Comparison of ENCODE assay signal across 23 mouse cellular contexts in genomic region chr1:42167790-42168572, GRCm38 (mm10).
DNase-seq lines count a peak whose midpoint lies in the region; ATAC-seq lines count a peak whose summit lies in the region.
"Had no signal": no experiment of that assay in that cellular context is flagged by ENCODE, and none has a peak within 500 bp of the region (broad histone marks: within the 10 kb centered on the region; RNA-seq: fewer than 3 reads in every experiment).

No protein-coding gene starts in this region.

- no peaks in the 10 kb centered on the region for H3K27me3 ChIP-seq in intestine, embryonic 16.5 days (replicated peaks; ENCODE audit: control insufficient read depth, insufficient read depth, low read length)
- no peaks in the 10 kb centered on the region for H3K27me3 ChIP-seq in kidney, embryonic 16.5 days (ENCODE audit: insufficient read depth, low read length)
- H3K27me3 ChIP-seq: CH12.LX; forebrain, embryonic 13.5 days; hindbrain, embryonic 12.5 days; hindbrain, embryonic 15.5 days had no signal

- H3K9me3 ChIP-seq in intestine, embryonic 16.5 days (ENCODE audit: control insufficient read depth, low read length), result no peaks in the 10 kb centered on the region
- no peaks in the 10 kb centered on the region for H3K9me3 ChIP-seq in kidney, embryonic 16.5 days (ENCODE audit: low read length)
- H3K9me3 ChIP-seq: forebrain, embryonic 10.5 days; forebrain, embryonic 13.5 days; hindbrain, embryonic 12.5 days; hindbrain, embryonic 15.5 days had no signal

- peak; percentile 95 for ATAC-seq in intestine, embryonic 16.5 days
- no peak for ATAC-seq in kidney, embryonic 16.5 days (ENCODE audit: low FRiP score, low TSS enrichment)
- ATAC-seq in cerebellum, adult (ENCODE audit: insufficient number of reproducible peaks, low FRiP score, low TSS enrichment), result no peak
- ATAC-seq: forebrain, embryonic 13.5 days; forebrain, embryonic 16.5 days had no signal

- no peak overlapping the region for H3K4me3 ChIP-seq in intestine, embryonic 16.5 days (ENCODE audit: low read length)
- H3K4me3 ChIP-seq in kidney, embryonic 16.5 days (ENCODE audit: low read length), result no peak overlapping the region
- H3K4me3 ChIP-seq: forebrain, embryonic 10.5 days; forebrain, embryonic 13.5 days; hindbrain, embryonic 12.5 days; hindbrain, embryonic 15.5 days had no signal

- H3K36me3 ChIP-seq in intestine, embryonic 16.5 days (ENCODE audit: control insufficient read depth, insufficient read depth, low read length), result no peaks in the 10 kb centered on the region
- no peaks in the 10 kb centered on the region for H3K36me3 ChIP-seq in kidney, embryonic 16.5 days (ENCODE audit: insufficient read depth, low read length)
- H3K36me3 ChIP-seq: forebrain, embryonic 10.5 days; hindbrain, embryonic 12.5 days; hindbrain, embryonic 15.5 days had no signal

- no peak overlapping the region for H3K9ac ChIP-seq in intestine, embryonic 16.5 days (ENCODE audit: low read depth, low read length)
- H3K9ac ChIP-seq in kidney, embryonic 16.5 days (replicated peaks; ENCODE audit: low read length), result no peak overlapping the region
- H3K9ac ChIP-seq: forebrain, embryonic 13.5 days; hindbrain, embryonic 12.5 days; hindbrain, embryonic 15.5 days had no signal

- no peak overlapping the region for H3K4me2 ChIP-seq in intestine, embryonic 16.5 days (ENCODE audit: low read depth, low read length)
- no peak overlapping the region for H3K4me2 ChIP-seq in kidney, embryonic 16.5 days (replicated peaks; ENCODE audit: low read depth, low read length)
- H3K4me2 ChIP-seq: forebrain, embryonic 13.5 days; heart, embryonic 11.5 days; hindbrain, embryonic 12.5 days; hindbrain, embryonic 15.5 days had no signal

- 59% methylated on average over 7 of the region's 7 CpGs for WGBS in intestine, embryonic 16.5 days
- 81% methylated on average over 7 of the region's 7 CpGs for WGBS in kidney, embryonic 16.5 days

- no peaks in the 10 kb centered on the region for H3K4me1 ChIP-seq in intestine, embryonic 16.5 days (ENCODE audit: control insufficient read depth, insufficient read depth, low read length)
- H3K4me1 ChIP-seq in kidney, embryonic 16.5 days (ENCODE audit: insufficient read depth, low read length), result no peaks in the 10 kb centered on the region
- H3K4me1 ChIP-seq: forebrain, embryonic 10.5 days; forebrain, embryonic 13.5 days; hindbrain, embryonic 12.5 days; hindbrain, embryonic 15.5 days had no signal

- no peak overlapping the region for H3K27ac ChIP-seq in intestine, embryonic 16.5 days (ENCODE audit: low read length)
- H3K27ac ChIP-seq in kidney, embryonic 16.5 days (ENCODE audit: low read length), result no peak overlapping the region
- H3K27ac ChIP-seq: forebrain, embryonic 10.5 days; forebrain, embryonic 13.5 days; hindbrain, embryonic 12.5 days; hindbrain, embryonic 15.5 days had no signal

- peak; percentile 3 for DNase-seq in 3T3-L1 (ENCODE audit: low read depth, low spot score)
- peak; percentile 41 for DNase-seq in ZHBTc4 (ENCODE audit: low read depth, low spot score)
- DNase-seq in adrenal gland, adult (ENCODE audit: inconsistent age in 2 of 2, low spot score in 1 of 2), result no peak
- DNase-seq: adrenal gland, adult 2 months; adrenal gland, postnatal 14 days; B cell, adult 2 months; cerebellum, adult 18-20 months; cerebellum, adult 9-10 months; cerebellum, postnatal 14 days; gastrocnemius, postnatal 10 days; gastrocnemius, postnatal 36 days; heart, adult 11 months; kidney, adult 18-20 months had no signal

Comparison
In these comparisons a context has a peak if more than half of its experiments do, and no peak if none do; other contexts are left out.
1. DNase-seq: peak in 3T3-L1 (single experiment) and ZHBTc4 (single experiment); none in adrenal gland, adult (0 of 2).